Mouse (Mus musculus): Measurements from ENCODE around the gene Opn4. TPM values are rescaled to one million over a fixed set of nuclear protein-coding genes. Genes with fewer than 3 reads are reported as not detected.

The Opn4 gene
- total RNA-seq, 1 experiment from 2014 or later, result not detected

Other genes starting within 250 kb of the Opn4 start
- gene Fam25c, start 244.7 kb downstream of the Opn4 start, total RNA-seq (2017), result not detected in 3 replicates
- gene Sncg, start 225.4 kb downstream of the Opn4 start, total RNA-seq (2017), result not detected in 3 replicates
- gene Mmrn2, start 224.7 kb downstream of the Opn4 start, total RNA-seq (2017), result not detected in 3 replicates
- gene Bmpr1a, start 96.8 kb downstream of the Opn4 start, total RNA-seq (2017), result 0.53 to 1.6 TPM (median 0.68 TPM) in 3 replicates
- gene 9230112D13Rik, start 77.3 kb downstream of the Opn4 start, total RNA-seq (2017), result not detected in 3 replicates
- gene Ldb3, start 11.5 kb downstream of the Opn4 start, total RNA-seq (2017), result not detected in 3 replicates
- 153 to 163 TPM (median 159 TPM) in 3 replicates for gene Wapl, start 73.8 kb upstream of the Opn4 start, total RNA-seq (2017)
- not detected in 3 replicates for gene Grid1, start 220.0 kb upstream of the Opn4 start, total RNA-seq (2017)

All from monocyte, adult 5-6 weeks (primary cell).